Mouse (Mus musculus) ES-Bruce4 (cell line): ENCODE data around the gene Rusc2.

Experiments used
- CTCF ChIP-seq: IDR thresholded peaks from one replicate; pipeline ENCODE4 v1.8.1; 2011; ENCODE audit warnings: low read depth, low read length
- EP300 ChIP-seq: IDR thresholded peaks from 2 replicates; pipeline ENCODE4 v1.6.1; 2011; ENCODE audit warnings: low read depth, low read length; ENCODE audit not compliant: insufficient read depth

GRCm38 (mm10) chr4:43404697-43405096 lies 22.9 kb downstream of the Rusc2 start:
- 0 out of 2 replicates have a peak, but pooled peaks have one; percentile 35 for TF ChIP-seq EP300
- TF ChIP-seq CTCF: no peak
